Mouse (Mus musculus) embryonic fibroblast, embryonic 13.5 days (primary cell): ENCODE data around the gene Dbi. TPM values are rescaled to one million over a fixed set of nuclear protein-coding genes. Genes with fewer than 3 reads are reported as not detected.
"Not testable (repeated sequence)": the region's sequence is repeated elsewhere in the genome, so short reads cannot be mapped to it uniquely, and the experiment has no call there.

Experiments used
- H3K27ac ChIP-seq: 2 replicates; pipeline ENCODE4 v1.5.1; 2012; ENCODE audit warnings: low read length, control low read depth, inconsistent platforms; ENCODE audit not compliant: insufficient read depth
- H3K4me1 ChIP-seq: 2 replicates; pipeline ENCODE4 v1.6.1; 2011; ENCODE audit warnings: low read length; ENCODE audit not compliant: control insufficient read depth, insufficient read depth
- H3K4me3 ChIP-seq: 2 replicates; pipeline ENCODE4 v1.5.1; 2011; ENCODE audit warnings: mild to moderate bottlenecking, control low read depth, low read length; ENCODE audit not compliant: insufficient read depth
- CTCF ChIP-seq: IDR thresholded peaks from 2 replicates; pipeline ENCODE4 v1.5.1; 2011; ENCODE audit warnings: mild to moderate bottlenecking, control low read depth, low read length, moderate library complexity, borderline replicate concordance; ENCODE audit not compliant: insufficient read depth
- POLR2A ChIP-seq: IDR thresholded peaks from 2 replicates; pipeline ENCODE4 v1.6.1; 2011; ENCODE audit warnings: low read depth, mild to moderate bottlenecking, control low read depth, low read length, moderate library complexity
- polyA plus RNA-seq: library from polyadenylated mRNA; stranded (reverse); fragments of >200 nt; gene quantifications from 2 replicates; pipeline ENCODE4 v1.2.4, GENCODE M21; 2011; ENCODE audit warnings: low read depth; ENCODE audit not compliant: missing spikeins, insufficient read length

Gene Dbi
- polyA plus RNA-seq, 1 experiment = 267 TPM

DNA sequence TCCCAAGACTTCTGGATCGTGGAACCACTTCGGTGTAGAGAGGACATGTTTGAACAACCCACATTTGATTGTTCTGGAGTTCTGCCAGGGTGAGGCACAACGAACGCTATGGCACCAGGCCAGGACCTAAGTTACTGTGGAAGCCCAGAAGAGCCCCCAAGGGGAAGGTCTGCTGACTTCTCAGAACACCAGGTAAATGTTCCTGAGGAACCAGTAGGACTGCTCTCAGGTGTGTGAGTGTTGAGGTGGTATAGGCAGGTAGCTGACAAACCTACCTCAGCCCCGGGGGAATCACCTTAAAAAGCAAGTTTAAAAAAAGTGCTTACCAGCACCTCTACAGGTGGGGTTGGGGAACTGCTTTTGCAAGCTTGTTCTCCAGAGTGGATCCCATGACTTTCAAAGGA lies 15.3 kb downstream of the Dbi start:
- Histone ChIP-seq H3K4me3 (no peak overlapping the region), H3K27ac (no peak overlapping the region), H3K4me1 (no peaks in the 10 kb centered on the region)
- TF ChIP-seq CTCF (no peak), POLR2A (no peak)

DNA sequence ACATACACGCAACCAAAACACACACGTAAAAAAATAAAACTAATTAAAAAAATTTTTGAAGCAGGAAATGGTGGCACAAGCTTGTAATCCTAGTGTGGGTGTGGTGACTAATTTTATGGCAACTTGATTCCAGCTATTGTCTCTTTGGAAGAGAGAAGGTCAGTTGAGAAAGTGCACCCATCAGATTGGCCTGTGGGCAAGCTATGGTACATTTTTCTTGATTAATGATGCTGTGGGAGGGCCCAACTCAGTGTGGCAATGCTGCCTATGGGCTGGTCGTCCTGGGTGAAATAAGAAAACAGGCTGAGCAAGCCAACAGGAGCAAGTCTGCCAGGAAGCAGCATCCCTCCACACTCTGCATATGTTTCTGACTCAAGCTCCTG lies 19.7 kb downstream of the Dbi start:
- no peak overlapping the region for H3K27ac ChIP-seq
- no peaks in the 10 kb centered on the region for H3K4me1 ChIP-seq
- H3K4me3 ChIP-seq = no peak overlapping the region
- TF ChIP-seq POLR2A (no peak), CTCF (no peak)

DNA sequence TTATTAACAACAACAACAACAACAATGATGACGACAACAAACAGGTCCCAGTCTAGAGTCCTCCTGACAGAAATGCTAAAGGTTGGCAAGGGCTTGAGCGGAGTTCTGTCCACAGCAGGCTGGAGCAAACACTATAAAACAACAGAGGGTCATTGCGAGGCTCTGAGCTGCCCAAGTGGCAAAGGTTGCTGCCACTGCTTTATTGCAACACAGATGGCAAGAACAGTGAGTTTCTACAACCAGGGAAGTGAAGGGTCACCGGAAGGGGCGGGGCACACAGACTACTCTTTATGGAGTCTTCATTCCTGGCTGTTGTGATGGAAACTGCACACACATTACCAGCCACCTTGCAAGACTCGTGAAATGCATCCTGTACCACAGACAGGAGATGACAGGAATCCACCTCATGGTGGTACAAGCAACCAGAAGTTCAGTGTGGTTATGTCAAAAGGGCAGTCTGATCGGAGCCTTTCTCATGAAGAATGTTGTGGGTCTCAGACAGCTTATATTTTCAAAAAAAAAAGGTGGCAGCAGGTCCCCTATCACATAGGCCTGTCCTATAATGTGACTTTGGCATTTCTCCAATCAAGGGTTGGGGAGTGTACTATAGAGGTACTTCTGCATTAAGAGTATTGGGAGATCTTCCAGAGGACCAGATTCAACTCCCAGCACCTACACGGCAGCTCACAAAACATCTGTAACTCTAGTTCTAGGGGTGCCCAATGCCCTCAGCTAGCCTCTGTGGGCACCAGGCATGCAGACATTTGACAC lies 20.2 kb downstream of the Dbi start:
- TF ChIP-seq POLR2A = no peak
- no peak for TF ChIP-seq CTCF

DNA sequence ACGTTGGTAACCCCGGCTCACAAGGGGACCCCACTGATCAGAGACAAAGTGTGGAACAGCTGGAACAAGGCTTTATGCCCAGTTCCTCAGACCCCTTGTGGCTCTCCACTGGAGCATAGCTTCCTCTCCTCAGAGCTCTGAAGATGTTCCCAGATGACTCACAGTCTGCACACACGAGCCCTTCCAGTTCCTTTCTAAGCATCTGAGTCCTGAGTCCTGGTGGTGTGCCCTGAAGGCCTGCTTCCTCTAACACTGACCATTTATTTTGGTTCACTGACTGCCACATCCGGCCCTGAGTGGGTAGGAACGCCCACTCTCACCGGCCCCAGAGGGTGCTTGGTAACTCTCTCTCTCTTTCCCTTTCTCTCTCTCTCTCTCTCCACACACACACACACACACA lies 21.4 kb downstream of the Dbi start:
- Histone ChIP-seq H3K4me3 (no peak overlapping the region), H3K27ac (no peak overlapping the region), H3K4me1 (no peaks in the 10 kb centered on the region)
- no peak for TF ChIP-seq CTCF
- no peak for TF ChIP-seq POLR2A

More for the DNA sequence above, 20.2 kb downstream of the Dbi start:
- H3K4me3 ChIP-seq = no peak overlapping the region
- no peak overlapping the region for H3K27ac ChIP-seq
- H3K4me1 ChIP-seq = no peaks in the 10 kb centered on the region

DNA sequence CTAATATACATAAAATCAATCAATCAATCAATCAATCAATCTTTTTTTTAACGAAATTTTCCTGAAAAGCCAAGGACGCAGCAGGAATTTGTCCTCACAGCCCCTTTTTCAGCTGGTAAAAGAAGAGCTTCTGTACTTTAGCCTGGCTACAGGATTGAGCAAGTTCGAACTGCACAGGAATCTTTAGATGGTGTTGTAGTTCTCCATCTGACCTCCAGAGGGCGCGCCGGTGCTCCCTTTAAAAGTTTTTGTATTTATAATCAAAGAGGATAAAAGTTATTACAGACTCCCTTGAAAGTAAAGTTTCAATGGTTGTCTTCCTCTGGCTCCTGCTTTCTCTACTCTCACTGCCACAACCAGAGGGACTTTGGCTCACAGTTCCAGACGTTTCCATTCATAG lies 22.6 kb downstream of the Dbi start:
- 0 out of 2 replicates have a peak, but pooled peaks have one; percentile 4 for TF ChIP-seq CTCF
- TF ChIP-seq POLR2A = no peak
- no peaks in the 10 kb centered on the region for H3K4me1 ChIP-seq
- H3K4me3 ChIP-seq = no peak overlapping the region
- H3K27ac ChIP-seq = no peak overlapping the region

DNA sequence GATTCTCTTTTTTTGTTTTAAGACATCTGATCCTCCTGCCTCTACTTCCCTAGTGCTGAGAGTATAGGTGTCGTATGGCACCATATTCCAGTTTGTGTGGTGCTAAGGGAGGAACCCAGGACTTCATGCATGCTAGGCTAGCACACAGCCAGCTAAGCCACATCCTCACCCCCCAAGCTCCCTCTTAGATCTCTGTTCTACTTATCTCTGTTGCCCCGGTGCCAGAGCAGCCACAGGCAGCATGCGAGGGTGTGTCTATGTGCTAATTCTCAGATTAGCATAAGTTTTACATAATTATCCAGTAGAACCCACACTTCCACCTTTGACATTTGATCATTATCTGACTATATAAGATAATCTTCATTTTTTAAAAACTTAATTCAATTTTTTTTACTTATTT lies 26.0 kb downstream of the Dbi start:
- TF ChIP-seq CTCF (no peak), POLR2A (no peak)
- Histone ChIP-seq H3K4me1 (no peaks in the 10 kb centered on the region), H3K4me3 (no peak overlapping the region), H3K27ac (no peak overlapping the region)

DNA sequence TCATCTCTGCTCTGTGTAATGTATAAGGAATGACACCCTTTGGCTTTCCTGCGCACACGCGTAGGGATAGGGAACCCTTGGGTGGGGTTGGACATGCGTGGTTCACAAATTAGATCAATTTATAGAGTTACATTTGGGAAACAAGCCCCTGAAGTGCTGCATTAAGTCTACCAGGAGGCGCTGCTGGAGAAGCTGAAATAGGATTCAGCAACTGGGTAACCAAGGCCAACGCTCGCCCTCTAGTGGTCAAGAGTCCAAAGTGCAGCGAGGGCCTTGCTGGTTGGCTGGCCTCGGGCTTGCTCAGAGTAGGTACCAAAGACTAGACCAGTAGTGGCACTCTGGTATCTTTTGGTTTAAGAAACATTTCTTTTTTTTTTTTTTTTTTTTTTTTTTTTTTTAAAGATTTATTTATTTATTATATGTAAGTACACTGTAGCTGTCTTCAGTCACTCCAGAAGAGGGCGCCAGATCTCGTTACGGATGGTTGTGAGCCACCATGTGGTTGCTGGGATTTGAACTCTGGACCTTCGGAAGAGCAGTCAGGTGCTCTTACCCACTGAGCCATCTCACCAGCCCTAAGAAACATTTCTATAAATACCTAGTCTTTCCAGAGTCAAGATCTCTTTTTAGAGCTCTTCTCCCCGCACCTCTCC lies 27.3 kb downstream of the Dbi start:
- TF ChIP-seq CTCF = peak; percentile 90
- not testable (repeated sequence) for H3K27ac ChIP-seq, H3K4me3 ChIP-seq, H3K4me1 ChIP-seq

DNA sequence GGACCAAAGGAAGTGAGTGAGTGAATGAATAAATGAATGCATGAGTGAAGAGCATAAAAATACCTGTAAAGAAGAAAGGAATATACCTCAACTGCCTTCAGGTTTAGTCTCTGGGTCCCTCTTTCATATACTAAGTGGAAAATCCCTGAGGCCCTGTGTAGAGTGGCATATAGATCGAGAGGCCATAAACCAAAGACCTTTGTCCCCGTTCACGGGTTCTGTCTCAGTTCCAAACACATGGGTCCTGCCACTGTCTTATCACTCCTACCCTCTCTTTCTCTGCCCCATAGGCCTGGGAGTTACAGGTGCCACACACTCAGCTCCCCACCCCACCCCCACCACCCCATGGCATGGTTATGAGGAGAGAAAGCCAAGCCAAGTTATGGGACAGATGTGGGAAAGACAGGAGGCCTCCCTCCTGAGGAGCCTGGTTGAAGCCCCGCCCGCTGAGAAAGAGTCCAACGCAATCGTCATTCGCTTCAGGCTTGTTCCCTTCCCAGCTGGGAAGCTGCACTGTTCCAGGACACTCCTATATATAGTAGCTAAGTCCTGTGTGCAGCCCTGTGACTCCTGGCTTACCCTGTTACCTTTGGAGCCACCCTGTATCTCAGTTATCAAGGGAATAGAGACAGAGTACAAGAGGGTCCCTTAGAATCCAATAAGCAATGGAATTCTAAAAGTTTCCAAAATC lies 29.9 kb downstream of the Dbi start:
- Histone ChIP-seq H3K27ac (no peak overlapping the region), H3K4me1 (no peaks in the 10 kb centered on the region), H3K4me3 (no peak overlapping the region)
- TF ChIP-seq CTCF (no peak), POLR2A (no peak)

DNA sequence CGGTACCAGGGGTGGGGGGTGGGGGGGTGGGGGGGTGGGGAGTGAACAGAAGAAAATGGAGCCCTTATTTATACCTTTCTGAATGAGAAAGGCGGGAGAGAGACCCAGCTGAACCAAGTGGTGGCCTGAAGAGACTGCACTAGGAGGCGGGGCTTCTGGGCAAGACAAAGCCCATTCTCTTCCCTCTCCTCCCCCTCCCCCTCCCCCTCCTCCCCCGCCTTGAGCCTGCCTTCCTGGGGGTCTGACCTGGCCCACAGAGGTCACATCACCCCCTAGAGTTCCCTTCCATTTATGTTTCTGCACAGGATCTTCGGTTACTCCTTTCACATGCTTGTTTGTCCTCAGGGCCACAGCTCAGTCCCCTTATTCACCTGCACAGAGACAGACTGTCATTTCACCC lies 31.7 kb downstream of the Dbi start:
- Histone ChIP-seq H3K4me1 (no peaks in the 10 kb centered on the region), H3K27ac (no peak overlapping the region), H3K4me3 (no peak overlapping the region)
- TF ChIP-seq CTCF (no peak), POLR2A (no peak)

DNA sequence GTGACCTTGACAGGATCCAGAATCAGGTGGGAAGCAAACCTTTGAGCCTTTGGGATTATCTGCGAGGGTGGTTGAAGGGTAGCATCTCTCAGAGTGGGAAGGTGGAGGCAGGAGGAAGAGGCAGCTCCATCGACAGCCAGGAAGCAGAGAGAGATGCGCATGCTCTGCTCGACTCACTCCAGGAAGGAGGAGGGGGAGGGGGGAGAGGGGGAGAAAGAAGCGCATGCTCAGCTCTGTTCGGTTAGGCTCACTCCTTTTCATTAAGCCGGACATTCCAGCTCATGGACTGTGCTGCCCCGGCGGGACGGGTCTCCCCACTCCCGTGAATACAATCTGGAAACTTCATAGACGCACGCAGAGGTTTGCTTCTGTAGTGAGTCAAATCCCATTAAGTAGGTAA lies 34.2 kb downstream of the Dbi start:
- no peak overlapping the region for H3K4me3 ChIP-seq
- H3K4me1 ChIP-seq = peaks cover 8% of the 10 kb centered on the region; the same call in 1 of the 2 replicates
- no peak overlapping the region for H3K27ac ChIP-seq
- TF ChIP-seq POLR2A (no peak), CTCF (no peak)
